Mouse (Mus musculus) C2C12 (cell line): ENCODE measurements at regions not wholly inside any gene's neighbourhood (a gene's known extent, or its start where the extent isn't known, plus 50 kb on each side); places are given as distances from the start of the nearest gene placed in this dataset.

Source experiments
- CEBPB ChIP-seq: IDR thresholded peaks from one replicate; pipeline ENCODE4 v1.6.1; 2011; ENCODE audit warnings: low read depth, mild to moderate bottlenecking, control low read depth, moderate library complexity
- CTCF ChIP-seq: IDR thresholded peaks from one replicate; pipeline ENCODE4 v1.5.1; 2011; ENCODE audit not compliant: control insufficient read depth, insufficient read depth, insufficient read length
- FOSL1 ChIP-seq: IDR thresholded peaks from one replicate; pipeline ENCODE4 v1.8.0; 2011; ENCODE audit warnings: mild to moderate bottlenecking, low read length; ENCODE audit not compliant: poor library complexity, insufficient read depth, severe bottlenecking
- MAX ChIP-seq: IDR thresholded peaks from one replicate; pipeline ENCODE4 v1.6.1; 2011; ENCODE audit warnings: mild to moderate bottlenecking, control low read depth
- MYOD1 ChIP-seq: IDR thresholded peaks from one replicate; pipeline ENCODE4 v1.6.1; 2011; ENCODE audit warnings: low read depth; ENCODE audit not compliant: control insufficient read depth, insufficient read length
- MYOG ChIP-seq: IDR thresholded peaks from one replicate; pipeline ENCODE4 v1.6.1; 2011; ENCODE audit not compliant: control insufficient read depth, insufficient read length; ENCODE audit errors: extremely low read depth
- USF1 ChIP-seq: IDR thresholded peaks from one replicate; pipeline ENCODE4 v1.6.1; 2011; ENCODE audit warnings: low read depth, mild to moderate bottlenecking, control low read depth, moderate library complexity

DNA sequence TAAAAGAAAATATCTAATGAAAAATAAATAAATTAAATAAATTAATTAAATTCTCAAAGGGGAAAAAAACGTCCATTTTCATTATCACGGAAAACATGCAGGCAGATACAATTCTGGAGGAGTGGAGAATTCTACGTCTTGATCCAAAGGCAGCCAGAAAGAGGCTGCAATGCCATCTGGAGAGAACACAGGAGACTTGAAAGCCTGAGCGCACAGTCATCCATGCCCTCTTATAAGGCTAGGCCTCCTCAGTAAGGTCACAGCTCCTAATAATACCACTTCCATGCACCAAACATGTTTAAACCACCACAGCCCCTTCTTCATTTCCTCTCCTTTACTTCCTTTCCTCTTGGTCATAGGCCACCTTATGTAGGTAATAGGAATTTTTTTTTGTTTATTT is 307.1 kb downstream of the Etv1 start:
- TF ChIP-seq CTCF, result no peak
- TF ChIP-seq FOSL1, result no peak
- TF ChIP-seq USF1, result no peak
- TF ChIP-seq MYOD1, result no peak
- no peak for TF ChIP-seq MAX
- no peak for TF ChIP-seq CEBPB
- no peak for TF ChIP-seq MYOG
